Mouse (Mus musculus): ENCODE measurements around the gene Sh3bgrl3.
"Not testable (repeated sequence)": the region's sequence is repeated elsewhere in the genome, so short reads cannot be mapped to it uniquely, and the experiment has no call there.

DNA sequence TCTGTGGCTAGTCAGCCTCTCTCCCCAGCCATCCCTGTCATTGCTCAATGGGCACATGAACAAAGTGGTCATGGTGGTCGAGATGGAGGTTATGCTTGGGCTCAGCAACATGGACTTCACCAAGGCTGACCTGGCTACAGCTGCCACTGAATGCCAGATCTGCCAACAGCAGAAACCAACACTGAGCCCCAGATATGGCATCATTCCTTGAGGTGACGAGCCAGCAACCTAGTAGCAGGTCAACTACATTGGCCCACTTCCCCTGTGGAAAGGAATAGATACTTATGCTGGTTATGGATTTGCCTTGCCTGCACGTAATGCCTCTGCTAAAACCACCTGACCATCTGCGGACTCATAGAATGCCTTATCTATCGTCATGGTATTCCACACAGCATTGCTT, 15.7 kb upstream of the Sh3bgrl3 start:
- TF ChIP-seq CTCF, EP300 (IDR thresholded peaks at IDR 0.05; ENCODE audit: low read depth): not testable (repeated sequence)
